Mouse (Mus musculus) CH12.LX (cell line): ENCODE results near the gene Slc25a34.

Experiments used
- BHLHE40 ChIP-seq: IDR thresholded peaks from 2 replicates; pipeline ENCODE4 v1.6.1; 2011; ENCODE audit warnings: mild to moderate bottlenecking, low read depth, low read length, improper control_type of control experiment
- CTCF ChIP-seq, 2 experiments: IDR thresholded peaks in 1 of 2; conservative IDR thresholded peaks in 1 of 2; 2 replicates each; pipeline ENCODE4 v1.5.1; 2011 to 2012; ENCODE audit warnings: low read depth in 2 of 2, low read length in 2 of 2, improper control_type of control experiment in 1 of 2, inconsistent platforms in 1 of 2, mild to moderate bottlenecking in 1 of 2, moderate library complexity in 1 of 2
- E2F4 ChIP-seq: IDR thresholded peaks from 2 replicates; pipeline ENCODE4 v1.6.1; 2011; ENCODE audit warnings: low read depth, low read length, improper control_type of control experiment; ENCODE audit not compliant: insufficient replicate concordance
- ELF1 ChIP-seq: IDR thresholded peaks from 2 replicates; pipeline ENCODE4 v1.6.1; 2014; ENCODE audit warnings: low read depth, mild to moderate bottlenecking, inconsistent platforms, low read length, improper control_type of control experiment
- EP300 ChIP-seq: IDR thresholded peaks from 2 replicates; pipeline ENCODE4 v1.6.1; 2011; ENCODE audit warnings: low read length, improper control_type of control experiment
- MAX ChIP-seq: IDR thresholded peaks from 2 replicates; pipeline ENCODE4 v1.6.1; 2011; ENCODE audit warnings: low read length, improper control_type of control experiment
- MEF2A ChIP-seq: IDR thresholded peaks from 2 replicates; pipeline ENCODE4 v1.6.1; 2014; ENCODE audit warnings: low read depth, mild to moderate bottlenecking, inconsistent platforms, low read length, improper control_type of control experiment, borderline replicate concordance
- MXI1 ChIP-seq: IDR thresholded peaks from 2 replicates; pipeline ENCODE4 v1.6.1; 2011; ENCODE audit warnings: mild to moderate bottlenecking, low read depth, low read length, improper control_type of control experiment
- PAX5 ChIP-seq: IDR thresholded peaks from 2 replicates; pipeline ENCODE4 v1.6.1; 2012; ENCODE audit warnings: low read length, inconsistent platforms, mixed read lengths
- POLR2A ChIP-seq: IDR thresholded peaks from 2 replicates; pipeline ENCODE4 v1.6.1; 2011; ENCODE audit warnings: low read depth, mild to moderate bottlenecking, improper control_type of control experiment, low read length
- SIN3A ChIP-seq: IDR thresholded peaks from 2 replicates; pipeline ENCODE4 v1.6.1; 2012; ENCODE audit warnings: low read length, improper control_type of control experiment, inconsistent platforms
- TBP ChIP-seq: conservative IDR thresholded peaks from 2 replicates; pipeline ENCODE4 v1.6.1; 2011; ENCODE audit warnings: low read depth, low read length, improper control_type of control experiment
- USF1 ChIP-seq: IDR thresholded peaks from 2 replicates; pipeline ENCODE4 v1.6.1; 2014; ENCODE audit warnings: low read depth, mild to moderate bottlenecking, inconsistent platforms, low read length, improper control_type of control experiment
- ZC3H11A ChIP-seq: IDR thresholded peaks from 2 replicates; pipeline ENCODE4 v1.6.1; 2012; ENCODE audit warnings: low read depth, mild to moderate bottlenecking, inconsistent platforms, low read length, improper control_type of control experiment

DNA sequence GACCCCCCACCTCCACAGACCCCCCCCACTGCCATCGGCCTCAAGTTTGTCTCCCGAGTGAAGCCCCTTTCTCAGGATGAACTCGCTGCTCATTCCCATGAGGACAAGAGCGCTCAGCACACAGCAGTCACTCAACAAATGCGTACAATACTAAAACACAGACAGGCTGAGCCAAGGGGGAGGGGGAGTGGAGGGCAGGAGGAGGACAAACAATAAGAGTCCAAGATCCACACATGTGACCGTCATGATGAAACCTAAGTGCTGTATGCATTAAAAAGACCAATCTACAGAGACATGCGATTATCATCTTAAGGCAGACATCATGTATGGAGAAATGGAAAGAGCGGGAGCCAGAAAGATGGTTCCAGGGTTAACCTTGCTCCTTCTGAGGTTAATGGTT is 33.3 kb upstream of the Slc25a34 start:
- TF ChIP-seq CTCF (conservative IDR thresholded peaks at IDR 0.05 in 1 of 2, IDR thresholded peaks at IDR 0.05 in 1 of 2; ENCODE audit: low read depth in 2 of 2, low read length in 2 of 2): no peak
- no peak for TF ChIP-seq ZC3H11A
- no peak for TF ChIP-seq POLR2A
- no peak for TF ChIP-seq PAX5
- TF ChIP-seq EP300: no peak
- TF ChIP-seq MEF2A: no peak
- TF ChIP-seq ELF1: no peak
- no peak for TF ChIP-seq USF1
- no peak for TF ChIP-seq BHLHE40
- TF ChIP-seq MXI1: no peak
- TF ChIP-seq TBP: no peak
- TF ChIP-seq MAX: no peak
- no peak for TF ChIP-seq SIN3A
- TF ChIP-seq E2F4: no peak
